Mouse (Mus musculus) retina, postnatal 1 day (tissue): ENCODE measurements around the gene Eif3l.

Experiments
- DNase-seq: peaks from one replicate; pipeline ENCODE4 v3.0.0-alpha.2; 2012

Gene Eif3l

GRCm38 (mm10) chr15:79124331-79124875, 49.4 kb downstream of the Eif3l start:
- no peak for DNase-seq

DNA sequence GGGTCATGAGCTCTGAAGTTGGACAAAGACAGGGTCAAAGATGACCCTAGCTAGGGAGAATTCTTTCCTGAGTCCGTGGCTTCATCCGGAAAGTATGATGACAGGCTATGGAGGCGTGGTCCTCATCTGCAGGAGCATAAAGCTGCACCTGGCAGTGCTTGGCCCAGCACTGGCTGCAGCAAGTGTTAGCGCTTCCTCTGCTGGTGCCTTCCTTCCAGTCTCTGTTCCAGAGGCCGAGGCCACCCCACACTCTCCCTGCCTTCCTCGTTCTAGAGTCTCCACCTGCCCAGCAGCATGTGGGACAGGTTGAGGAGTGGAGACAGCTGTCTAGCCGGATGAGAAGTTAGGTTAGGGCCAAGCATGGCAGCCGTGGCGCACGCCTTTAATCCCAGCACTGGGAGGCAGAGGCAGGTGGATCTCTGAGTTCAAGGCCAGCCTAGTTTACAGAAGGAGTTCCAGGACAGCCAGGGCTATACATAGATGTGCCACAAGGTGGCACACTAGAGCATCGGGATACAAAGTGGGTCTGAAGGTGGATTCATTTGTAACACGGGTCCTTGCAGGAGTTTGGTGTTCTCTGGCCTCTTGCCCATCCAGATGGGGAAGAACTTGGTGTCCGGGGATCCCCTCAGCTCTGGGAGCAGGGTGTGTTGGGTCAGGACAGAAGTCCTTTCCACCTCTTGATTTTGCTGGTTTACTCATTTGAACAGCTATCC, 51.4 kb downstream of the Eif3l start:
- peak; percentile 70 for DNase-seq

DNA sequence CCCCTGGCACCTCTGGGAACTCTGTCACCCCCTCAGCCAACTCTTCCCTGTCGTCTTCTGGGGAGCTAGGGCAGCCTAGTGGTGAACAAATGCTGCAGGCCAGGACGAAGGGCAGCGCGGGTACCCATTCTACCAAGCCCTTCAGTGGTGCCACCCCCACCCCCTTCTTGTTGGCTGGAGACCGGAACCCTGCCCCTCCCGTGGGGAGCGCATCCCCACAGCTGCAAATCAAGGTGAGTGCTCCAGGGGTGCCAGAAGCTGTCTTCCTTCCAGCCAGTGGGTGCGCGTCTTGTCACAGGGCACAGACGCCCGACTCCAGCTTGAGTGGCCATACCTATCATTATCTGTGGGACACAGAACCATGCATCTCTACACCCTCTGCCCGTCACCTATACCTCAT, 52.1 kb downstream of the Eif3l start:
- DNase-seq: no peak

DNA sequence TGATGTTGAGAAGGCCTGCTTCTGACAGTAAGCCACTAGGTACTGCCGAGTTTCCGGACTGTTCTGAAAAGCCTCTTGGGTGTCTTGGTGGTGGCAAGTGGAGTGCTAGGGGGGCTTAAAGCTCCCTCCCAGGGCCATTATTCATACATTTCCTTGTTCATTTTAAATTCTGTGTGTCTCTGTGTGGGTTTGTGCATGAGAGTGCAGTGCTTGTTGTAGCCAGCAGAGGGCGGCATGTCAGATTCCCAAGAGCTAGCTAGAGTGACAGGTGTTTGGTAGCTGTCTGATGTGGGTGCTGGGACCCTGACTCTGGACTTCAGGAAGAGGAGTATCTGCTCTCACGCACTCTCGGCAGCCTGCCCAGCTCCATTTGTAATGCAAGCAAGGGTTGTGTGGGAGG, 53.2 kb downstream of the Eif3l start:
- DNase-seq: no peak

DNA sequence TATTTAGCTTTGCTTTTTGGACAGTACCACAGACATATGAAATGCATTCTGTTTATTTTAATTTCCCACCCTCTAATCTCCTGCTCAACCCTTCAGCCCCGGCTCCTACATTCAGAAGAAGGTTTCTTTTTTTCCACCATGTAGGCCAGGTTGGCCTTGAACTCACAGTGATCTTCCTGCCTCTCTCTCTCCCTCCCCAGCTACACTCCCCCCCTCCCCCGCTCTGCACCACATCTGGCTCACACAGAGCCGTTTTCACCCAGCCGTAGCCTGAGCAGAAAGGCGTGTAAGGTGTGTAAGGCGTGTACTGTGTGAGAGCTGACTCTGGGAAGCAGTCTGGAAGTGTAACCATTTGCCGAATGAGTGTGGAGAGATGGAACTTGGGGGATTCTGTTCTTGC, 54.3 kb downstream of the Eif3l start:
- DNase-seq: no peak

- no peak for DNase-seq
These were observed 55.8 kb downstream of the Eif3l start for GRCm38 (mm10) chr15:79130782-79131181.

DNA sequence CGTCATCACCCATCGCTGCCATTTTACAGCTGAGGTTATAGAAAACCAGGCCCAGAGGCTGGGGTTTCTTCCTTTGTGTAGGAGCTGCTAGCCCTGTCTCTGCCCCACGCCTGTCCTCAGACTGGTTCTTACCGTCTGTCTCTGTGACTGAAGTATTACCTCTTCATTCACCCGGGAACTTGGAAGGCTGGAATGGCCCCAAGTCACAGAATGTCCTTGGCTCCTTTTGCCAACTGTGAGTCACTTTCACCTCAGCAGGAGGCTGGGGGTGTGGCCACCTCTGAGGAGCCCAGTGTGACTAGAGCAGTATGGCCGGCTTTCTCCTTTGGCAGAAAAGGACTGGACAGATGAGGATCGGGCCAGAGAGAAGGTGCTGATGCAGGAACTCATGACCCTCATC, 56.5 kb downstream of the Eif3l start:
- DNase-seq: no peak

- no peak for DNase-seq
These were observed 58.2 kb downstream of the Eif3l start for GRCm38 (mm10) chr15:79133191-79133661.

- no peak for DNase-seq
These were observed 59.7 kb downstream of the Eif3l start for GRCm38 (mm10) chr15:79134496-79135270.

GRCm38 (mm10) chr15:79135332-79135731, 60.4 kb downstream of the Eif3l start:
- peak; percentile 17 for DNase-seq

DNA sequence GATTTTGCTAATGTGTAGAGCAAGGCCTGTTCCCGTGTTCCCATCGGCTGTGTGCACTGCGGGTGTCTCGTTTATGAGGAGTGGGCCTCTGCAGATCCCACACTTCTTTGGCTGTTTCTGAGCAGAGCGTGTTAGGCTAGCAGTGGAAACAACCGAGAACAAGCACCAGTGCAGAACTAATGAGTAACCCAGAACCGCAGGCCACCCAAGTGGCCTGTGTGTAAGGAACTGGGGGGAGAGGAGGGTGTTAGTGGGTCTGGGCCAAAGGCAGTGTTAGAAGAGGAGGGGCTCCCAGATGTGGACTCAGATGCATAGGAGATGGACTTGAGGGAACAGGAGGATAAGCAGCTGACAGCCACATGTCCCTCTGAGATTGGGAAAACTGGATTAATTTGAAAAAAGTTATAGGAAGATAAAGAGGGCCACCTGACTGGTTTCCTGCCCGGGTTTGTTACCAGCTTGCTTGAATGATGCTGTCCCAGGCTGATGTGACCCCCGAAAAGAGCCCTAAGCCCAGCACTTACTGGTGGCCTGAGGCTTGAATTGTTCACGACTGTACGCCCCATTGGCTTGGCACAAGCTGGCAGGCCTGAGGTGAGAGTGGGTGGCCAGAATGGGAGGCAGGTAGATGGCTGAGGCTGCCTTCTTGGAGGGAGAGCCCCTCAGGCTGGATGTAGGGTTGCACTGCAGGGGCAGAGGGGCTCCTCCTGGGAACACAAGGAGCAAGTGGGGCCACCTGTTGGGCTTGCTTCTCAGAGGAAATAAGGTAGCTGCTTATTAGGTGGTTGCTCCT, 61.0 kb downstream of the Eif3l start:
- peak; percentile 80 for DNase-seq

GRCm38 (mm10) chr15:79139640-79140039, 64.7 kb downstream of the Eif3l start:
- DNase-seq: peak; percentile 27

GRCm38 (mm10) chr15:79140866-79141565, 66.0 kb downstream of the Eif3l start, which contains the start of the genes Polr2f and 1700088E04Rik:
TSS of gene Polr2f (plus strand) at chr15:79141009.
TSS of gene 1700088E04Rik (minus strand) at chr15:79141253.
- DNase-seq: peak; percentile 97

- DNase-seq: no peak
These were observed 66.6 kb downstream of the Eif3l start for GRCm38 (mm10) chr15:79141566-79141917.

DNA sequence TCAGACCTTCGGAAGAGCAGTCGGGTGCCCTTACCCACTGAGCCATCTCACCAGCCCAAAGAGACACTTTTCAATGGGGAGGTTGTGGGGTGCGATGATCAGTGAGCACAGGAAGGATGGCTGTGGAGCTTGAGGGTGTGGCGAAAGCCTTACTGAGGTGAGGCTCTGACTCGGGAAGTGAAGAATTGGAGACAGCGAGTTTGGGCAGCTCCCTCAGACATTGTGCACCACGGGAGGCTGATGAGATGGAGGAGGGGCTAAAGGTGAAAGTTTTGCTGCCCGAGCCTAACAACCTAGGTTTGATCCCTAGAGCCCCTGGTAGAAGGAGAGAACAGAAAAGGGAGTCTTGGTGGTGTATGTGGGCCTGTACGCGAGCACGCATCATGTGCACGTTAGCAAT, 68.3 kb downstream of the Eif3l start:
- DNase-seq: no peak
